Mouse (Mus musculus) CD4-positive, CD25-positive, alpha-beta regulatory T cell, adult 9 weeks (primary cell): ENCODE measurements around the gene Birc2. TPM values are rescaled to one million over a fixed set of nuclear protein-coding genes. Genes with fewer than 3 reads are reported as not detected.

Experiments used
- polyA plus RNA-seq: library from polyadenylated mRNA; unstranded; fragments of 100-300 nt; shearing (Covaris generic); gene quantifications from one replicate; pipeline ENCODE4 v1.2.1, GENCODE M21; 2017

Gene Birc2
- 126 TPM for polyA plus RNA-seq

DNA sequence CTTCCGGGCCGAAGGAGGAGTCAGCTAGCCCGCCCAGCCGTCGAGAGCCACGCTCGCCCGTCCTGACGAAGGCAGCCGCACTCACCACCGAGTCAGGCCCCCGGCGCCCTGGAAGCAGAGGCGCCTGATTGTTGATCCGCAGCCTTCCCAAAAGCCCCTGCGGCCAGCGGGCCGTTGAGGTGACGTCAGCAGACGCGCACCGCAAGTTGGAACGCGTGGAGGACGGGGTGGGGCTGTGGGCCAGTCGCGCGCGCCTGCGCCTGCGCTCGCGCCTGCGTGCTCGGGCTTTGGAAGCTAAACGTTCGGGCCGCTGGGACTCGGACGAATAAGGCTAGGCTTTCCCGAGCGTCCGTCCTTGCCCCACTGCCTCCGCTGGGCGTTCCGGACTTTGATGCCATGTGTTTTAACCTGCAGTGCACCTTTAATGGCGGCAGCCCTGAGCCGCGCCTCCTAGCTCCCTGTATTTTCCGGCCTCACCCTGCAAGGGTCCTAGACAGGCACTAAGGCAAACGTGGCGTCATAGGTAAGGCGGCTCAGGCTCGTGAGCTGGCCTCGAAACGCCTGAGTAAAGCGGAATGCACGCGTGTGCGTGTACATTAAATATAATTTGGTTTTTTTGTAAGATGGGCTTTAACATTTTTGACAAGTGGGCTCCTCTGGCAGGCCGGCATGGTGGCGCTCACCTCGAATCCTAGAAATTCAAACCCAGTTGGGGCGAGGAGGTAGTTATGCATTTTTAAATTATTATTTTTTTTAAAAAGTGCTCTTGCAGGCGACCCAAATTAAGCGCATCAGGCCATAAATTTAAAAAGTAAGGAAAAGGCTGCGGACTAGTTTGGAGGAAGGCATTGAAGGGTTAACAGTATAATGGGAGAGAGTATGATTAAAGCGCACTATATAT, at the start of gene Birc2:
Gene Birc2, minus strand, starts transcription at position 160 of the 901 bp plus-strand sequence.

DNA sequence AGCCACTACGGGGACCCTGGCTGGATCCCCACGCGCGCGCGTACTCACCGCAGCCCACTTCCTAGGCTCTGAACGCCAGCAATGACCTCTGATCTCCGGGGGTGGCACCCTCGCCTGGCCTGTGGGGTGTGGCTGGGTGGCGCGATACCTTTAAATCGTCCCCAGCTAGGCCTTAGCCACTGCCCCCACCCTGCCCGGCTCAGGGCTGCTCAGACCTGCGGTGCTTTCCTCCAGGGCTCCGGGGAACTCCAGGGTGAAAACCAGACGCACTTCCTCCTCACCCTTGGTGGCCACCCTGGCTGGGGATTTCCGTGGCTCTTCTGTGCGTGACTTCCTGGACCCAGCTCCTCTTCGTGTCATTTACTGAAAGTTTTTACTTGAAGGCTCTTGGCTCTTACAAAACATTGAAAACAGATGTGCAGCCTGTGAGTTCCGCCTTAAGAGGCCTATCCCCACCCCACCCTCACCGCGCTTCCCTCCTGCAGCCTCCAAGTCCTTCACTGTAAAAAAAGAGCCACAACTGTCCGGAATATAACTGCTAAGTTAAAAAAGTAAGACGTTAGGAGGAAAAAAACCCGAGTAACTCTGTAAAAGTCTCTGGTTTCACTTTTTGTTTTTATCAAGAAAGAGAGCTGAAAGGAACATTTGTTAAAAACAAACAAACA, 36.0 kb upstream of the Birc2 start, which contains the start of gene Birc3:
Gene Birc3, minus strand, starts transcription at position 412 of the 665 bp plus-strand sequence.

Other genes with a start within 250 kb of the Birc2 start
- not detected for gene Mmp20, start 208.8 kb downstream of the Birc2 start, polyA plus RNA-seq
- gene Mmp7, start 145.0 kb downstream of the Birc2 start, polyA plus RNA-seq, result not detected
- 49.1 TPM for gene Tmem123, start 73.0 kb downstream of the Birc2 start, polyA plus RNA-seq
- gene Birc3, start 36.1 kb upstream of the Birc2 start, polyA plus RNA-seq, result 147 TPM
- gene Yap1, start 167.5 kb upstream of the Birc2 start, polyA plus RNA-seq, result not detected
- gene Cfap300, start 205.8 kb upstream of the Birc2 start, polyA plus RNA-seq, result 0.51 TPM